Mouse (Mus musculus) embryonic facial prominence, embryonic 12.5 days (tissue): ENCODE results near the gene Nelfb. TPM values are rescaled to one million over a fixed set of nuclear protein-coding genes. Genes with fewer than 3 reads are reported as not detected.

Source experiments
- polyA plus RNA-seq: library from polyadenylated mRNA; unstranded; fragments of >200 nt; fragmentation: Nextera tagmentation; extraction: Ambion mirVana; gene quantifications from 2 replicates; pipeline ENCODE4 v1.2.1, GENCODE M21; 2016

Nelfb gene
- polyA plus RNA-seq, 1 experiment from 2014 or later: 121 TPM

Other genes starting within 250 kb of the Nelfb start
- 36.5 and 37.7 TPM in 2 replicates for gene Dph7, start 249.1 kb downstream of the Nelfb start, polyA plus RNA-seq
- 138 and 144 TPM in 2 replicates for gene Mrpl41, start 236.4 kb downstream of the Nelfb start, polyA plus RNA-seq
- 6.5 and 7.0 TPM in 2 replicates for gene Pnpla7, start 235.5 kb downstream of the Nelfb start, polyA plus RNA-seq
- 99.1 and 103 TPM in 2 replicates for gene Nsmf, start 157.1 kb downstream of the Nelfb start, polyA plus RNA-seq
- gene Entpd8, start 131.2 kb downstream of the Nelfb start, polyA plus RNA-seq: not detected in 2 replicates
- 0.19 TPM in 1 of 2 replicates, not detected in the other for gene Noxa1, start 116.3 kb downstream of the Nelfb start, polyA plus RNA-seq
- gene Nrarp, start 30.7 kb downstream of the Nelfb start, polyA plus RNA-seq: 21.3 and 24.7 TPM in 2 replicates
- 3.1 and 3.9 TPM in 2 replicates for gene Tor4a, start 14.6 kb downstream of the Nelfb start, polyA plus RNA-seq
- not detected in 2 replicates for gene Stpg3, start 3.1 kb upstream of the Nelfb start, polyA plus RNA-seq
- gene Fam166a, start 7.3 kb upstream of the Nelfb start, polyA plus RNA-seq: 1.1 TPM in 1 of 2 replicates, not detected in the other
- 443 and 449 TPM in 2 replicates for gene Tubb4b, start 13.2 kb upstream of the Nelfb start, polyA plus RNA-seq
- not detected in 2 replicates for gene Slc34a3, start 22.9 kb upstream of the Nelfb start, polyA plus RNA-seq
- not detected in 2 replicates for gene Rnf224, start 25.3 kb upstream of the Nelfb start, polyA plus RNA-seq
- 8.6 and 9.4 TPM in 2 replicates for gene Rnf208, start 30.8 kb upstream of the Nelfb start, polyA plus RNA-seq
- gene Cysrt1, start 31.0 kb upstream of the Nelfb start, polyA plus RNA-seq: not detected in 2 replicates
- gene AL732309.1, start 35.4 kb upstream of the Nelfb start, polyA plus RNA-seq: 3.8 and 4.2 TPM in 2 replicates
- gene Tmem203, start 44.0 kb upstream of the Nelfb start, polyA plus RNA-seq: 21.6 and 23.6 TPM in 2 replicates
- 9.7 TPM in 2 replicates for gene Tprn, start 51.1 kb upstream of the Nelfb start, polyA plus RNA-seq
- gene Ssna1, start 60.9 kb upstream of the Nelfb start, polyA plus RNA-seq: 218 and 231 TPM in 2 replicates
- 154 and 155 TPM in 2 replicates for gene Anapc2, start 61.0 kb upstream of the Nelfb start, polyA plus RNA-seq
- not detected in 2 replicates for gene Tmem210, start 76.7 kb upstream of the Nelfb start, polyA plus RNA-seq
- gene Lrrc26, start 78.4 kb upstream of the Nelfb start, polyA plus RNA-seq: not detected in 2 replicates
- 1.0 and 1.9 TPM in 2 replicates for gene Grin1, start 107.7 kb upstream of the Nelfb start, polyA plus RNA-seq
- gene Man1b1, start 120.8 kb upstream of the Nelfb start, polyA plus RNA-seq: 66.5 and 75.8 TPM in 2 replicates
- gene Dpp7, start 144.9 kb upstream of the Nelfb start, polyA plus RNA-seq: 25.0 and 27.0 TPM in 2 replicates
- 7.9 and 8.9 TPM in 2 replicates for gene Uap1l1, start 154.2 kb upstream of the Nelfb start, polyA plus RNA-seq
- 51.4 and 51.6 TPM in 2 replicates for gene Sapcd2, start 160.8 kb upstream of the Nelfb start, polyA plus RNA-seq
- 0.41 and 0.42 TPM in 2 replicates for gene Entpd2, start 184.4 kb upstream of the Nelfb start, polyA plus RNA-seq
- 47.7 and 60.0 TPM in 2 replicates for gene Npdc1, start 187.9 kb upstream of the Nelfb start, polyA plus RNA-seq
- not detected in 2 replicates for gene Fut7, start 211.8 kb upstream of the Nelfb start, polyA plus RNA-seq
- gene Abca2, start 217.2 kb upstream of the Nelfb start, polyA plus RNA-seq: 4.8 and 5.2 TPM in 2 replicates
- gene Clic3, start 245.3 kb upstream of the Nelfb start, polyA plus RNA-seq: 1.4 and 1.8 TPM in 2 replicates
- 28.6 and 28.9 TPM in 2 replicates for gene Paxx, start 249.6 kb upstream of the Nelfb start, polyA plus RNA-seq